Mouse (Mus musculus) bone marrow, adult 2 months (tissue): ENCODE results near the gene Sorbs1.

ENCODE experiments used
- CTCF ChIP-seq: fragments of 200-500 bp; IDR thresholded peaks from 2 replicates; pipeline ENCODE4 v1.5.1; 2011; ENCODE audit warnings: low read length, control low read depth; ENCODE audit not compliant: control insufficient read depth, insufficient read depth
- POLR2A ChIP-seq: fragments of 200-500 bp; IDR thresholded peaks from 2 replicates; pipeline ENCODE4 v1.6.1; 2011; ENCODE audit warnings: low read depth, mild to moderate bottlenecking, control low read depth, low read length, borderline replicate concordance; ENCODE audit not compliant: control insufficient read depth

- TF ChIP-seq POLR2A (no peak), CTCF (no peak)
These were observed 22.9 kb upstream of the Sorbs1 start for GRCm38 (mm10) chr19:40536526-40536925.
